Mouse (Mus musculus): ENCODE measurements around the gene Vpreb1.
A peak's percentile ranks its signal among the peaks of the same experiment; 100 is the strongest.

The Vpreb1 gene

GRCm38 (mm10) chr16:16855541-16855940 lies 15.1 kb downstream of the Vpreb1 start:
- DNase-seq (ENCODE audit: low spot score): no peak

DNA sequence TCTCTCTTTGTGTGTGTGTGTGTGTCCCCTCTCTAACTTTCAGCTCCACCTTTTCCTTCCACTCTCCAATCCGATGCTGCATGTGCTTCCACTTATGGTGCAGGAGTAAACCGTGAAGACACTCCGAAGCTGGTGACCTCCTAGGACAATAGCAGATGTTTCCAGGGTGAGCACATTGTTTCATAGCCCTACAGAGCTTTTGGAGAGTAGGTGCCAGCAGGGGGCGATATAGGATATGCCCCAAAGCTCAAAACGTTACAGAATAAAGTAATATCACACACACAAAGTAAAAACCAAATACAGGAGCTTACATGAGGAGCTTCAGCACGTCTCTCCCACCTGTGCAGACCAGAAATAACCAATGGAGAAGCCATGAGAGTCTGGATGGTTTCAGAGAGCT lies 15.8 kb downstream of the Vpreb1 start:
- DNase-seq (ENCODE audit: low spot score): peak; percentile 23

DNA sequence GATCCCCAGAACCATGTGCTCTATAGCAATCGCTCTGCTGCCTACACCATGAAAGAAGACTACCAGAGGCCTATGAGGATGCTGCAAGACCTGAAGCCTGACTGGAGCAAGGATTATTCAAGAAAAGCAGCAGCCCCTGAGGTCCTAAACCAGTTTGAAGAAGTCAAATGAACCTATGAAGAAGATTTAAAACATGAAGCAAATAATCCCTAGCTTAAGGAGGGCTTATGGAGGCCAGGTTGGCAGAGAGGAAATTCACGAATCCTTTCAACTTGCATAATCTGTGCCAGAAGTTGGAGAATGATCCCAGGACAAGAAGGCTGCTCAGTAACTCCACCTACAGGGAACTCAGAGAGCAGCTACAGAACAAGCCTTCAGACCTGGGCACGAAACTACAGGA lies 18.2 kb downstream of the Vpreb1 start:
- no peak for DNase-seq (ENCODE audit: low spot score)

- no peak for DNase-seq (ENCODE audit: low spot score)
These were observed 21.4 kb downstream of the Vpreb1 start for GRCm38 (mm10) chr16:16849196-16849595.

DNA sequence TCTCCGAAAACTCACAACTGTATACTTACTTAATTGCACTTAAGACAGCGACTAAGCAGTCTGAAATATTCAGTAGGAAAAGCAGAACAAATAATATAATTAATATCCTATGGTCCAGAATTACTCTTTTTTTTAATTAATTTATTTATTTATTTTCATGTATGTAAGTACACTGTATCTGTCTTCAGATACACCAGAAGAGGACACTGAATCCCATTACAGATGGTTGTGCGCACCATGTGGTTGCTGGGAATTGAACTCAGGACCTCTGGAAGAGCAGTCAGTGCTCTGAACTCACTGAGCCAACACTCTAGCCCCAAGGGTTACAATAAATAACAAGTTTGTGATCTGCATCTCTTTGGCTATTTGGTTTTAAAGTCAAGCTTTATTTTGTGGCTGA lies 41.0 kb downstream of the Vpreb1 start:
- no peak for DNase-seq (ENCODE audit: low spot score)

GRCm38 (mm10) chr16:16828757-16829615 lies 41.7 kb downstream of the Vpreb1 start, which contains the start of gene Spag6l:
TSS of gene Spag6l (minus strand) at chr16:16829456.
- peak; percentile 6 for DNase-seq (ENCODE audit: low spot score)

- DNase-seq (ENCODE audit: low spot score): no peak
These were observed 44.4 kb downstream of the Vpreb1 start for GRCm38 (mm10) chr16:16826223-16826622.

GRCm38 (mm10) chr16:16825476-16825875 lies 45.2 kb downstream of the Vpreb1 start:
- DNase-seq (ENCODE audit: low spot score): no peak

Data from ovary, postnatal 14 days (tissue).